Mouse (Mus musculus) spleen, postnatal 14 days (tissue): Measurements from ENCODE around the gene Gsta3.
"Not testable (repeated sequence)": the region's sequence is repeated elsewhere in the genome, so short reads cannot be mapped to it uniquely, and the experiment has no call there.

Experiments used
- DNase-seq, 2 experiments: peaks; one replicate each; pipeline ENCODE4 v3.0.0; 2021 to 2022; ENCODE audit warnings: low spot score in 2 of 2

Gene Gsta3

DNA sequence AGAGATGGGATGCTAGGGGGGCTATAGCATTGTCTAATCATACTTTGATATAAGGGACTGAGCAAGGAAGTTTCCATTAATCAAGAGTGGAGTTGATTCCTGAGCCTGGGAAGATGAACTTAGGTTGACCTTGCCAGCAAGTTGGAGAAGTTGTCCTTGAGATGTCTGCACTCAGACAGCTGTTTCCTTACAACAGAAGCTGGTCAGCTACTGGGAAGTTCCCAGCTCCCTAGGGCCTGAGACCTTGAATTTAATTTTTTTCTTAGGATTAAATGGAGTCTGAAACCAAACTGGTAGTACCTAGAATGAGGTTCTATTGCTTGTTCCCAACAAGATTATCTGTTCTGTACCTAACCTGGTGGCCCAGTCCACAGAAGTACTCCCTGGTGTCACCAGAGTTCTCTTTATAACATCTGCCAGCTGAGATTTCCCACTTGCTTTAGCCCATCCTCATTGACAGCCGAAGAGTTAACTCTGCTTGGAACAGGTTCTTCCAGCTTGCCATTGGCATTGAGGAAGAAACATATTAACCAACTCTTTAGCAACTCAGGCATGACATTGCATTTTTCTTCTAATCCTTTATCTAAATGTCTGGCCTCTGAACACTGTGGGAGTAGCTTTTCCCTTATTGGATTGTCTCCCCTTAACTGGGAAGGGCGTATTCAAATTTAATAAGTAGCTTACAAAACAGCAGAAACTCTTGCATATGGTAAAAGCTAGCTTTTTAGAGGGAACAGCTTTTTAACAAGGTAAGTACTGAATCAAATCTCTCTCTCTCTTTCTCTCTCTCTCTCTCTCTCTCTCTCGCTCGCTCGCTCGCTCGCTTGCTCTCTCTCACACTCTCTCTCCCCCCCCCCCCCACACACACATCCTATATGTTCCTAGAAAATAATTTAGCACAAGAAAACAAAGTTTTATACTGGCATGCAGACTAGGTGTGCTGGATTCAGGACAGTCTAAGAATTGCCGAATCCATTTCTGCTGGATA is at the start of gene Gsta3:
Gene Gsta3 (plus strand): TSS at position 679 of the 988 bp plus-strand sequence.
- no peak for DNase-seq

DNA sequence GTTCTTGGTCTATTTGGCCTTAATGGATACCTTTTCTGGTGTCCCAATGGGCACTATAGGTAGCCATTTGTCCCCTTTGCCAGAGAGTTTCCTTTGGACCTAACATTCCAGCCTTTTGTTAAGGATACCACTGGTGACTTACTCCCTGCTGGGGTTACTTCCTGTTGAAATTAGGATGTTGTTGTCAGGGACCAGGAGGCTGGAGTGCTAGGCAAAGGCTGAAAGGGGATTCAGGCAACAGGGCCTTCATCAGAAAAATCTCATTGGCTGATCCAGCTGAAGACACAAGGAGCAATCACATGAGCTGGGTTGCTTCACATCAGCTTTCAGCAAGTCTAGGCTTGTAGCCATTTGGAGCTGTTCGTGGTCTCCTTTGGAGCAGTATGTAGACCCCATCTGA is 34.1 kb upstream of the Gsta3 start:
- no peak for DNase-seq

DNA sequence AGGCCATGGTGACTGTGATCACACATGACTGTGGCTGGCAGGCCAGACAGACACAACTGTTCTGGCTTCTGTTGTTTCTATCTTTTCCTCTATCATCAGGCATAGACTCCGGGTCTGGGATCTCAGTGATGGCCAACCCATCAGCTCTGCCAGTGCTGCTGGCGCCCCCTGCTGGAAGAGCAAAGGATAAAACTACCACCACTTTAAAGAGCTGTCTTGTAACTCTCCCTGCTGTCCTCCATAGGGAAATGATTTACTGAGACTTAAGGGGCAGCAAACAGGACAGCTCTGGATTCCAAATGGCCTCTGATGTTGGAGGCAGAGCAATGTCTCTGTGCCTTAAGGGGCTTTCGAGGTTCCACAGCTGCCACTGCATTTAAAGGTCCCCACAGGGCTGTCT is 26.9 kb upstream of the Gsta3 start:
- DNase-seq = not testable (repeated sequence)

DNA sequence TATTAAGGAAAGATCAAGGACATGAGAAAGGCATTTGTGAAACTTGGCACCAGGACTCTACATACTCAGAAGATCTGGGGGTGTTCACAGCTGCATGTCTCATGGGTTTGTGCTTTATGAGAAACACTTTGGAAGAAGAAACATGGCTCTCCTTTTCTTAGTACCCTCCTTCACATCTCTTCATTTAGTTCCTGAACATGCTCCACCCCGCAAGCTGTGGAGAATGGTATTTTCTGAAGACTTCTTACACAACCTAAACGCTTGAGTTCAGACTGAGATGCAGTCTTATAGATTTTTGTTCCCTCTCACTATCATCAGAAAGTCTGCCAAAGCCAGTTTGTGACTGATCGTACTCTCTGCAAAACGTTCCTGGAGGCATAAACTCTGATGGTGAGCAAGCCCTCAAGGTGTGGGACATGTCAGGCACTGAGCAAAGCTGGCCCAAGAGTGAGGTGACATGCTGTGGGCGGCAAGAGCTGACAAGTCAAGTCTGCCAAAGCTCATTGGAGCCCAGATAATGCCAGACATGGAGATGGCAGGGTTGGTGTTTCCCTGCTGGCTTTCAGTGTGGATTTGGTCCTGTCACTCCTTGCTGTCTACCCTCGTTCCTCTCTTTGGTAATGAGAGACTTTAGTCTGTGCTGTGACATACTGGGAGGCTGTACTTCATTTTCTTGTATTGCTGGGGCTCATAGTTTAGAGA is 26.2 kb upstream of the Gsta3 start:
- not testable (repeated sequence) for DNase-seq

DNA sequence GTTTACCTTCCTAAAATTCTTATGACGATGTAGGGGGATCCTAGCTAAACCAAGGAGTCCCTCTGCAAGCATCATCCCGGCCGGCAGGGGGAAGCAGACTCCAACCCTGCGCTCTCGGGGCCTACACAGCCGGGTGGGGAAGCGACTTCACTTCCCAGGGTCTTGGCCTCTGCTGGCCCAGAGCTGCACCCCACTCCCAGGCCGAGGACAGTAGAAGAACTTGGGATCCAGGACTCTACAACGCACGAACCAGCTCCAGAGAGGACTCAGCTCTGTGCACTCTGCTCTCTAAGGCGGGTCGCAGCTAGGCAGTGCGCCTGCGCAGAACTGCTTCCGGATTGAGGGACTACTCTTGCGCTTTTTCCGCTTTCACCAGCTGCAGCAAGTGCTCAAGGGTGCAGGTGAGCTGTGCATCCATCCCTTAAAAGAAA is 21.9 kb upstream of the Gsta3 start, which contains the start of gene Tmem14a:
Gene Tmem14a (plus strand): TSS at position 87 of the 431 bp plus-strand sequence.
- DNase-seq = peak; percentile 71 to 80

DNA sequence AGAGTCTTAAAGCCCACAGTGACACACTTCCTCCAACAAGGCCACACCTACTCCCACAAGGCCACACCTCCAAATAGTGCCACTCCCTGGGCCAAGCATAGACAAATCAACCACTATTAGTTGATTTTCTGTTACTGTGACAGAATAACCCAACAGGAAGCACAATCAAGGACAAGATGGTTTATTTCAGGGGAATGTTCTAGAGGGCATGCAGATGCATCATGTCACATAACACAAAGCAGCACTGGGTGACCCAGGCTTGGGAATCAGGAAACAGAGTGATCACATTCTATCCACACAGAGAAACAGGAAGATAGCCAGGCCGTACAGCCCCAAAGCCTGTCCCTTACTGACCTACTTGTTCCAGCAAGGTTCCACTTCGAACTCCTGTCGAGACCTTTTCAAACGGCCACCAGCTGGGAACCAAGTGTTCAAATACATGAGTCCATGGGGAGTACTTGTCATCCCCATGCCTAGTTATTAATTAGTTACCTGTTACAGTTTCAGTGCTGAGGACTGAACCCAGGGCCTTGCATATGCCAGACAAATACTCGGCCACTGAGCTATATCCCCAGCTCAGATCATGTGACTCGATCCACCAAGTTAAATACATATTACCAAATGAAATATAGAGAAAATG is 12.5 kb upstream of the Gsta3 start:
- no peak for DNase-seq

DNA sequence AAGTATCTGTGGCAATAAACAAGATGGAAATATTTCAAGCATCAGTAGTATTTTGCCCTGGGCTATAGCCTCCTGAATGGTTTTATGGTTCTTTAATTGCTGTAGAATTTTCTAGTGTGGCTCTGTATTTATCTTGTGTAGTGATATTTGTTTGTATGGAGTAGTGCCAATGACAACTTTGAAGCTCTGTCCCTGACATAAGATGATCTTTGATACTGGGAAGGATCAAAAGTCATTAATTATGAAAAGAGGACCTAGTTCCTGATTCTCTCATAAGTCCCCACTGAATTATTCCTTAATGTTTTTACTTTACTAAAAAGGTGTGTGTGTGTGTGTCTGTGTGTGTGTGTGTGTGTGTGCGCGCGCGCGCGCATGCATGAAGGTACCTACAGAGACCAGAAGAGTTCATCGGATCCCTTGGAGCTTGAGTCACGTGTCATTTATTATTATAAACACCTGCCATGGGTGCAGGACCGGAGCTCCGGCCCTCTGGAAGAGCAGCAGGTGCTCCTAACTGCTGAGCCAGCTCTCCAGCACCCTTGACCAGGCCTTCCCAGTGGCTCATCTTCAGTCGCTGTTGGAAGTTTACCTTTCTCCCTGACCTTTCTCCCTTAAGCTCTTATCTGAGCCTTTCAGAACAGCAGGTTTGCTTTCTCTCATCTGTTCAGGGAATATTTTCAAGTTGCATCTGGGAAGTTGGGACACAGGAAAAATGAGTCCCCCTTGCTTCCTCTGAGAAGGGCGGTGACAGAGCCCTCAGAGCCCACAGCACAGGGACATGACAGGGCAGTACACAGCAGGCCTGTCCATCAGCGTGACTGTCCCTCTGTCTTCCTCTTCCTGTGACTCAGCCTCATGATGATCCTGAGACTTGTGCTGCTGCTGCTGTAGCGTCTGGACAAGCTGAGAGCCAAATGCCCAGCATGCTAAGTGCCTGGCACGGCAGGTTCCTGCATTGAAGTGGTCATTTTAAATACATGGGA is 11.4 kb upstream of the Gsta3 start:
- not testable (repeated sequence) for DNase-seq

DNA sequence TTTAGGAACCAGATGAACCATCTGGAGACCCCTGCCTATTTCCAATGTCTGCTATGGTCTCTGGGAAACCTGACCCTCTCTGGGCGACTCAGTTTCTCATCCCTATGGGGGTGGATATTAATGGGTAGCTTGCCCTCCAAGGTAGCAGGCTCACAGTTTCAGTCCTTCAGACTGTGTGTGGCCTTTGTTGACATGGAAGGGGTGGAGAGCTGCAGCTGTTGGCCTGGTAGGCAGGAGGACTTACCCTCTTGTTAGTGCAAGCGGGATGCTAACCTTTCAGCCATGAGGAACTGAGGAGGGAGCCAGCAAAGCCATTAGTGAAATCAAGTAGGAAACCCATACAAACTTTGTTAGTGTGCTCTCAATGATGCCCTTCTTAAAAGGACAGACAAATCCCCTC is 10.0 kb upstream of the Gsta3 start:
- no peak for DNase-seq

DNA sequence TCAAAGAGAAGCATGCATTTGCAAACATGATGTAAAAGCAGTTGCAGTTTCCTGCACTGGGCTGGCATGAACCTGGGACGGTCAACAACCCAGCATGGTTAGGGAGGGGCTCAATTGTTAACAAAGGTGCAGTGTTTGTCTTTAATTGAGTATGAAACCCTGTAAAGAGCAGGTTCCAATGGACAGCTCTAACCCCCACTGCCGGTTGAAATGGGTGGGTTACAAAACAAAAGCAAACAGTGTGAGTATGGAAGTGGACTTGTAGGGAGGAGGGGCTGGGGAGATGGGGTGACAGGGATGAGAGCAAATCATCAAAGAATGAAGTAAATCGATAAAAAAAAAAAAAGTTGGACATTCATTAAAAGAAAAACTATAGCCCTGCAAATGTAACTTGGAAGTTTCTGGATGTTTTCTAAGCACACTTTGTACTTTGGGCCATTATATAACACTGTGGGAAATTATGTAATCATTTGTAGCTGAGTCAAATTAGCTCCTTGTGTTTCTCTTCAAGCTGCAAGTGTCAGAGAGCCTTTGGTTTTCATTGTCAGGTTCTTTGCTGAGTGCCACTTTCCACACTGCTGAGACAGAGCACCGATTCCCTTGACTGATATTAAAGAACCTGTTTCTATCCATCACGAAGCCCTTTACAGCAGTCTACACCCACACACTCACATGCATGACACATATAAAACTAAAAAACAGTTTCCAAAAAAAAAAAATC is 8.5 kb upstream of the Gsta3 start:
- DNase-seq = no peak

DNA sequence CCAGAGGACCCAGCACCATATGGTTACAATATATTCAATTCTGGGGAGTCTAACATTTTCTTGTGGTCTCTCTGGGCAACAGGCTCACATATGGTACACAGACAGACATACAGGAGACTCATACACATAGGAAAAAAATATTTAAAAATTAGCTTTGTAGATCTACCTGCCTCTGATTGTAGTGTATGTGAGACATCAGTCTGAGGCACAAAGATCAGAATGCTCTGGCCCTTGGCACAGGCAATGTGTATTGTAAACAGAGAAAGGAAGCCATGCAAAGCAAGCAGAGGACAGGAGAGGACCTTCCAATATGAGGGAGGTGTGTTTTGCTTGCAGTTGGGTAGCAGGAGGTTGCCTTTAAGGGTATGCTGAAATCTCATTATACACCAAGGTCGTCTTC is 7.9 kb upstream of the Gsta3 start:
- no peak for DNase-seq

DNA sequence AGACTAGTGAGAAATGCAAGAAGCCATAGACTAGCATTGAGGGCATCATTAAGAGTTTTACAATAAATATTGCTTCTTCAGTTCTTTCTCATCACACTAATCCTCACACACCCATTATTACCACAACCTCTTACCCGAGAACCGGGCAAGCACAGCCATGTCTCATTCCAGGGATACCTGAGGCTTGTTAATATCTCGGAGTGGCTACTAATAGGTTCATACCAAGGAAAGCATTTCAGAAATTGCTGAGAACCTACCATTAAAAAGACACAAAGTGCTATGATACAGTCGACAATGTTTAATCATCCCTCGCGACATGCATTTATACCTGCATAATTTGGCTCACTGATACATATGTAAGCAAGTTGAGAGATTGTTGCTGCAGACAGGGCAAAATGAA is 5.0 kb upstream of the Gsta3 start:
- no peak for DNase-seq

DNA sequence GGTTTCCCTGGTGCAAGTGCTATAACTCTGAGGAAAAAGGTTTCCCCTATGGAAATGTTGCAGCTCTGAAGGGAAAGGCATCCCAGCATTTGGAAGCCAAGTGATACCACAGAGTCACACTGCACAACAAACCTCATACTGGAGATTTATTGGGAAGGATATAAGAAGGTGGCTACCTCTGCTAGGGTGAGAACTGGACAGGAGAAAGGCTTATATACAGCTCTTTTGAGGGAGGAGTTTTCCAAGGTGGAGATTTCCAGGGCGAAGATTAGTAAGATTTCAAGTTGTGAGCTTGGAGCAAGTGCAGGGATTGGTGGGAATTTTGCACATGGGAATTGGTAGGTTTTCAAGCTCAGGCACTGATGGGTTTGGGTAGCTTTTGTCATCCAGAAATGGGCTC is 707 bp downstream of the Gsta3 start:
- DNase-seq = no peak

DNA sequence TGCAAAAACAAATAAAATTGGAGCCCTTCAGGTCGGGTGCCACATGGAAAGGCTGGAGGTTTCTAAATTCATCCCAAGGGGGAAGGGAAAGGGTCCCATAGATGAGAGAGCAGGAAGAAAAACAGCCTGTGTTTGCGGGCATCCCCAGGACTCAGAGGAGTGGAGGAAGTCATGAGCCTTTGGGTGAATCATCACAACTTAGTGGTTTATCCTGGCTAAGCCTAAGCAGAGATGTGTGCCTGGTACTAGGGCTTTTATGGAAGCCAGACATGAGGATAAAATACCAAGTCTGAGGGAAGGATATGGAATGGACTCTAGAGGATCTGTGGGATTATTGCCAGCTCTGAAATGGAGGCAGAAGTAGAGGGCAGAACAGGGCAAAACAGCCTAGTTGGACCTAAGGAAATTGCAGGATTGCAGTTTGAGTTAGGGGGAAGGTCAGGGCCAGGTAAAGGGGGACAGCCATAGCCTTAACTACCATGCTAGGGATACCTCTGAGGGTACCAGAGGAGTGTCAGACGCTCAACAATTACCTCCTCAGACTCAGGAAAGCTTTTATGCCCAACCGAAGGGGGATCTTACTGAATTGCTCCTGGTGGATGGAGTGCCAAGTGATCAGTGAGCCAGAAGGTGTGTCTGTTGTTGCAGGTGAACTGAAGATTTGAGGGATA is 4.0 kb downstream of the Gsta3 start:
- DNase-seq = no peak

DNA sequence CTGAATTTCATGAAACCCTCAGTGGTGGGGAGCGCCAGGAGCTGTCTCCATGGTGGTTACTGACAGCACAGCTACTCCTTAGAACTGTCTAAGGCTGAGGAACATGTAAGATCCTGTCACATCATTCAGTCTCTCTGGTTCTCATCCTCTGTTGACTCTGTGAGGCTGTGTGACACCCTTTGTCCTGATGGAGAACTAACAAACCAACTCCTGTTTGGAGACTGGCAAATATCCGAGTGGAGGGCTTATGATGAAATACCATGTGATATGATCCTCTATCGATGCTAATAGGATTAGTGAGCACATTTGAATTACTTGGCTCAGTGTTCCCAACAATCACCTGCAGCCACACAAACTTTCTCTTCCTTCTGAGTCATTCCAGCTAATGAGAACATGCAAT is 5.7 kb downstream of the Gsta3 start:
- no peak for DNase-seq

DNA sequence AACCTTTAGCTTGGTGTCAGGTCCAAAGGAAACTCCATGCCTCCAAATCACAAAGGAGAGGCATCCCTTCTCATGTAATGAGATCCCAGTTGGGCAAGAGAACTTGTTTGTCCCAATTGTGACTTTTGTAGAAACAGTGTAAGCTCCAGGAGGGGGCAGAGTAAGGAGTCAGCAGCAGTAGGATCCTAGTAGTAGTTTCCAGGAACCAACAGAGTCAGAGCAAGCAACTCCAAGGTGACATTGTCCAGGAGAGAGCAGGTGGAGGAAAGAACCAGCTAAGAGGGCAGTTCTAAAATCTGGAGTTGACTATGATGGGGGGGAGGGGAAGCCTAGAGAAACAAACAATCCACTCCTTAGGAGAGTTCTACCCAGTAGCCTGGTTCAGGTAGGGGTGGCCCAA is 7.5 kb downstream of the Gsta3 start:
- DNase-seq = no peak

DNA sequence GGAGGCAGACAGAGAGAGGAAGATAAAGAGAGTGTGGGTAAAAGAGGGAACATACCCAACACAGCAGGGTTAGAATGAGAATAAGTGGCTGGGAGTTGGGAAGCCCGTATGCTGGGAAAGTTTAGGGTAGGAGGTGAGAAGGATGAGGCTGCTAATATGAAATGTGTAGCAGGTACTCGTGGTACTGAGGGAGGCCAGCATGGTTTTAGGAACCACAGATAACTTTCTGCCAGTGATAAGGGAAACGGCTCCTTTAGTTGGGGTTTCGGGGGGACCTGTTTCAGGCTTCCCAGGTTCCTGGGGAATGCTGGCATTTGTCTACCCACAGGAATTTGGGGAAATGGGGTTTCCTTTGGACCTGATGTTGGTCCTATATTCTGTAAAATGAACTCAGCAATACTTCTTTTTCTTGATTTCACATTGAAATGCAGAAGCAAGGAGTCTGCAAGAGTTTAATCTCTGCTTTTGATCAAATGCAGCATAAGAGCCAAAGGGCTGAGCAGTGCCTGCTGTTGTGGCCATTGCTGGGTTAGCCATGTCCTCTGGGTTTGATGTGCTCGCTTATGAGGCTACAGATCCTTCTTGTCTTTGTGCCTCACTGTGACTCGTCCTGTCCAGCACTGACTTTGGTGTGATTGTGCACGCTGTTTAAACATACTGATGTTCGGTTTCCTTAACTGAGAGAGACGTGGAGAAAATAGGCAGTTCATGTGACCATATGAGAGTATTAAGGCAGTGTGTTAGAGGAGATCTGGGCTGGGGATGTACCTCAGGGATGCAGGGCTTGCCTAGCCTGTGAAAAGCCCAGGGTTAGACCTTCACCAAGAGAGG is 8.4 kb downstream of the Gsta3 start:
- no peak for DNase-seq

DNA sequence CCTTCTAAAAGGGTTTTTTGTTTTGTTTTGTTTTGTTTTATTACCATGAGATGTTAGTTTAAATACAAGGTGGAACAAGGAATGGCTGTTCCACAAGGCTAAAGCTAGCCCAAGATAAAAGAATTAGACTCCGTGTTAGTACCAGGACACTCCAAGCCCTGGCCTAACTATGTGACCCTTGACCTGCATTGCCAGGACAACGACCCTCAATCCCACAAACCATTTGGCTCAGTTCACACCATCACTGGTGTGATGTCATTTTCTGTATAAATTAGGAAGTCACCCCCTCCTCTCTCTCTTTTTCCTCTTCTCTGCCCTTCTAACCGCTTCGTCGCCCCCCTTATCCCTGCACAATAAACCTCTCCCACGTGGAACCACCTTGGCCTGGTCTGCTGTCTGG is 11.3 kb downstream of the Gsta3 start:
- DNase-seq = no peak

DNA sequence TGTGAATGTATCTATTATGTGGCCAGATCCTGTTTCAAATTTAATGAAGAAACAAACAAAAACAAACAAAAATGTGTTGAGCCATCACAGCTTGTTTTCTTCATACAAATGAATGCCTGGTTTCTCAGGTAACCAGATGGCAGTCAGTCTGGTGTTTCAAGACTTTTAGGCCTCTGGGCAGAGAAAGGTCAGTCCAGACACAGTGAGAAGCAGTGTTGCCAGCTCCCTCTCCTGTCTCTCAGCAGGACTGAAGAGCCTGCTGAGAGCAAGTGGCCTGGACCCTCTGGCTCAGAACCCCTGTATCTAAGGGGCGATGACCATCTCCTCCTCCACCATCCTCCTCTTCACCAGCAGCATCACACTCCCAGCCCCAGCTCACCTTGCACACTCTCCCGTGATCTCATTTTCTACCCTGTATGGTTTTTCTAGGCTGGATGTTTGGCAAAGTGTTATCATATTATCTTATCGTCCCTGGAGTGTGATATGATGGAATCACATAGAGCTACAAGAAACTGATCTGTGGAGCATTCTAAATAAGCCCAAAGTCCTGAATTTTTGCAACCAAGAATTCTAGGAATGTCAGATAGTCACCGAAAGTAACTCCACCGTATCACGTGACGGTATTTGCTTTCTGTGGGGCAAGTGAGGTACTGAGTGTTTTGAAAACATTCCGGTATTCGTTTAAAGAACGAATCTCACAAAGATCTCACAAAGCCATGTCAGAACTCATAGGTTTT is 12.3 kb downstream of the Gsta3 start:
- no peak for DNase-seq
